Mouse (Mus musculus) hindbrain, embryonic 13.5 days (tissue): ENCODE results near the gene Cisd1. TPM values are rescaled to one million over a fixed set of nuclear protein-coding genes. Genes with fewer than 3 reads are reported as not detected.
"Not testable (repeated sequence)": the region's sequence is repeated elsewhere in the genome, so short reads cannot be mapped to it uniquely, and the experiment has no call there.

Experiments used
- ATAC-seq: fragments of 200-750 bp; cut with Nextera tagmentation; 2 replicates; pipeline ENCODE4 v1.8.0; 2017; ENCODE audit warnings: moderate TSS enrichment; ENCODE audit not compliant: low FRiP score
- H3K27ac ChIP-seq: fragments of 300-500 bp; sonication (generic); 2 replicates; pipeline ENCODE4 v1.5.1; 2015; ENCODE audit warnings: inconsistent platforms, mild to moderate bottlenecking, moderate library complexity
- H3K27me3 ChIP-seq: fragments of 300-500 bp; sonication (generic); 2 replicates; pipeline ENCODE4 v1.6.1; 2015; ENCODE audit warnings: mild to moderate bottlenecking, inconsistent platforms
- H3K36me3 ChIP-seq: fragments of 300-500 bp; sonication (generic); 2 replicates; pipeline ENCODE4 v1.6.1; 2015; ENCODE audit warnings: mild to moderate bottlenecking, inconsistent platforms
- H3K4me1 ChIP-seq: fragments of 300-500 bp; sonication (generic); replicated peaks from 2 replicates; pipeline ENCODE4 v1.6.1; 2015; ENCODE audit warnings: inconsistent platforms
- H3K4me2 ChIP-seq: fragments of 300-500 bp; sonication (generic); 2 replicates; pipeline ENCODE4 v1.6.1; 2015; ENCODE audit warnings: inconsistent platforms, mild to moderate bottlenecking, moderate library complexity
- H3K4me3 ChIP-seq: fragments of 300-500 bp; sonication (generic); 2 replicates; pipeline ENCODE4 v1.5.1; 2015; ENCODE audit warnings: mild to moderate bottlenecking, inconsistent platforms
- H3K9ac ChIP-seq: fragments of 300-500 bp; sonication (generic); 2 replicates; pipeline ENCODE4 v1.6.1; 2015; ENCODE audit warnings: mild to moderate bottlenecking, inconsistent platforms
- H3K9me3 ChIP-seq: fragments of 300-500 bp; sonication (generic); 2 replicates; pipeline ENCODE4 v1.6.1; 2016; ENCODE audit warnings: inconsistent platforms
- WGBS: fragments of 180-500 bp; shearing (Covaris S2); methylation state at CpG from one replicate; pipeline ENCODE4 v1.1.7; 2015; 5-methylcytosine and 5-hydroxymethylcytosine counted together
- polyA plus RNA-seq: library from polyadenylated mRNA; unstranded; fragments of >200 nt; fragmentation: Nextera tagmentation; extraction: Ambion mirVana; gene quantifications from 2 replicates; pipeline ENCODE4 v1.2.1, GENCODE M21; 2015

The Cisd1 gene
- 253 and 266 TPM in 2 replicates for polyA plus RNA-seq

DNA sequence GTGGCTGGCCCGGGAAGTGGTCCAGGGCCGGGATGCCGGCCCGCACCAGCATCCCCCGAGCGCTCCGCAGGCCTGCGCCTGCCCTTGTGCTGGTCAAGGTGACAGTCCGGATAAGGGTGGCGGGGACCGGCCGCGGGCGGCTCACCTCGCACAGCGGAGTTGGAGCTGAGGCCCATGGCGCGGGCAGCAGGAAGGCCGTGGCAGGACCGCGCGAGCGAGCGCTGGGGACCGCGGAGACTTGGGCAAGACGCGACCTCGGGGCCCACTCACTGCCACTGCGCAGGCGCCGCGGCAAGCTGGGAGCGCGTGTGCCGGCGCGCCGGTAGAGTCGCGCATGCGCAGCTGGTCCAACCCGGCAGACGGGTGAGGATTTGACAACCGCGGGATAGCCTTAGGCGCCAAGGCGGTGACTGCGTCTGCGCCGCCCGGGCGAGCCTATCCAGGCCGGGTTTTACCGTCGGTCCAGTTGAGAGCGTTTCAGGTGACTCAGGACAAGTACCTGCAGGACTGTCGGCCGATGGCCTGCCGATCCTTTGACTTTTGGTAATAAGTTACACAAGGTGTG, at the start of gene Cisd1:
Gene Cisd1, minus strand, starts transcription at position 376 of the 565 bp plus-strand sequence.
- H3K36me3 ChIP-seq = no peaks in the 10 kb centered on the region
- no peaks in the 10 kb centered on the region for H3K27me3 ChIP-seq
- no peaks in the 10 kb centered on the region for H3K9me3 ChIP-seq
- under 1% methylated on average over 60 of the region's 60 CpGs for WGBS
- H3K9ac ChIP-seq = peak within 1 kb of the TSS; percentile 94
- peak within 1 kb of the TSS; percentile 89 for H3K4me3 ChIP-seq
- H3K4me2 ChIP-seq = peak within 1 kb of the TSS; percentile 79
- peaks cover 49% of the 10 kb centered on the region for H3K4me1 ChIP-seq
- peak; percentile 81 for ATAC-seq
- peak within 1 kb of the TSS; percentile 86 for H3K27ac ChIP-seq

DNA sequence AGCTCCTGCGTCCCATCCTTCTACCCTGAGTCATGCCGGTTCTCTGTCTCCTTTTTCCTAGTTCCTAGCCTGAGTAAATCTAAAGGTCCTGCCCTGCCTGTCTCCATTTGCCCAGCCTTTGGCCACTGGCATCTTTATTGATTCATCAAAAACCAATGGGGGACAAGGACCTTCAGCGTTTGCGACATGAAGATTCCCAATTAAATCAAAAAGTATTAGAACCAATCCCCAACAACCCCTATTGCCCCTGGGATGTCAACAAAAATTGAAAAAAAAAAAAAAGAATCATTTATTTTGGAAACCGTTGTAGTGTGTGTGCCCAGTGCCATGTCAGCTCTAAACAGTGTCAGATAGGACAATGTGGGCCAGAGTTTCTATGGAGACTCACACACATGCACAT, 44.6 kb upstream of the Cisd1 start:
- peaks cover 5% of the 10 kb centered on the region; the same call in 1 of the 2 replicates for H3K36me3 ChIP-seq
- no peak overlapping the region for H3K27ac ChIP-seq
- 94% methylated on average over 5 of the region's 5 CpGs for WGBS
- no peaks in the 10 kb centered on the region for H3K27me3 ChIP-seq
- H3K4me2 ChIP-seq = no peak overlapping the region
- H3K4me3 ChIP-seq = no peak overlapping the region
- no peak for ATAC-seq
- H3K9me3 ChIP-seq = peaks cover 4% of the 10 kb centered on the region; the same call in 1 of the 2 replicates
- no peak overlapping the region for H3K9ac ChIP-seq
- H3K4me1 ChIP-seq = no peaks in the 10 kb centered on the region

DNA sequence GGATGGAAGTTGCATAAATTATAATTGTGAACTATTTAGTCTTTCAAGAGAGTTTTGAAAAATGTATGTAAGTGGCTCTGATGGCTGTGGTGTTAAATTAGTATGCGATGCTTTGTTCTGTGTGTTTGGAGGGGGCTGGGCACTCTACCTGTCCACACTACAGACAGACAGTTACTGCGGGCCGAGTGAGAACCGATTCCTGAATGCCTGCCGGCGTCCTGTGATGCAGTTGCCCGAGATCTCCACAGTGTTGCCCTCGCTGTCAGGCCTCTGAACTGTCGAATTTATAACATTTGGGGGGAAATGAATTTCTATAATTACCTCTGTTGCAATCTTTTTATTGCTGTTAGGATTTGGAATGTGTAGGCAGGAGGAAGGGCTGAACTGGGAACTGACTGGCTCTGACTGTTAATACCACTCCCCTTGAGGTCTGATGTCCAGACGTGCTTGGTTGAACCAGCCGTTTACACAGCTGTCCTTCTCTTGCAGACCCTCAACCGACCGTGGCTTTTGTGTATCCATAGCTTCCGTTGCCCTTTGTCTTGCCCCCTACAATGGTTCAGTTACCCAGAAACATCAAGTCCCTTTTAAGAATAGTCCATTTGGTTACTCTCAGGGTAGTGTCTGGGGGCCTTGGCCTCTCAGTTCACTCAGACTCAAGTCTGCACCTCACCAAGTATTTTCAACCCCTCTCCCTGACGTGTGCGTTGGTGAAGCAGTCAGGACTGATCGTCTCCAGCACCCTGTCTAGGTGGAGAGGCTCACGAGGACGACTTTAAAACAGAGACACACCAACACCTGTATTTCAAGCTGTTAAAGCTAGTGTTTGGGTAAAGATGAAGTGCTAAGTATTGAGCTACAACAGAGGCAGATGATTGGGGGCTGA, 39.6 kb upstream of the Cisd1 start:
- ATAC-seq = no peak
- no peak overlapping the region for H3K27ac ChIP-seq
- no peaks in the 10 kb centered on the region for H3K9me3 ChIP-seq
- WGBS = 62% methylated on average over 19 of the region's 19 CpGs
- no peak overlapping the region for H3K9ac ChIP-seq
- no peaks in the 10 kb centered on the region for H3K27me3 ChIP-seq
- H3K36me3 ChIP-seq = peaks cover 24% of the 10 kb centered on the region
- H3K4me1 ChIP-seq = no peaks in the 10 kb centered on the region
- no peak overlapping the region for H3K4me2 ChIP-seq
- no peak overlapping the region for H3K4me3 ChIP-seq

GRCm38 (mm10) chr10:71383552-71383924, 38.8 kb upstream of the Cisd1 start:
- ATAC-seq, H3K4me3 ChIP-seq, H3K9me3 ChIP-seq, H3K27me3 ChIP-seq, H3K4me2 ChIP-seq, H3K27ac ChIP-seq, H3K4me1 ChIP-seq, H3K9ac ChIP-seq: not testable (repeated sequence)
- H3K36me3 ChIP-seq = peaks cover 33% of the 10 kb centered on the region
- 87% methylated on average over 6 of the region's 6 CpGs for WGBS

- no peaks in the 10 kb centered on the region for H3K27me3 ChIP-seq
- no peaks in the 10 kb centered on the region for H3K9me3 ChIP-seq
- ATAC-seq = no peak
- WGBS = 78% methylated on average over 8 of the region's 8 CpGs
- no peak overlapping the region for H3K4me2 ChIP-seq
- no peak overlapping the region for H3K27ac ChIP-seq
- H3K4me1 ChIP-seq = no peaks in the 10 kb centered on the region
- peaks cover 34% of the 10 kb centered on the region for H3K36me3 ChIP-seq
- no peak overlapping the region for H3K4me3 ChIP-seq
- no peak overlapping the region for H3K9ac ChIP-seq
Observed at GRCm38 (mm10) chr10:71382858-71383551, 38.3 kb upstream of the Cisd1 start.

GRCm38 (mm10) chr10:71382109-71382508, 37.4 kb upstream of the Cisd1 start:
- Histone ChIP-seq H3K27me3 (no peaks in the 10 kb centered on the region), H3K36me3 (peaks cover 36% of the 10 kb centered on the region), H3K4me1 (no peaks in the 10 kb centered on the region), H3K4me3 (no peak overlapping the region), H3K4me2 (no peak overlapping the region), H3K9ac (no peak overlapping the region), H3K9me3 (no peaks in the 10 kb centered on the region), H3K27ac (no peak overlapping the region)
- no peak for ATAC-seq
- WGBS = 80% methylated on average over 7 of the region's 7 CpGs

DNA sequence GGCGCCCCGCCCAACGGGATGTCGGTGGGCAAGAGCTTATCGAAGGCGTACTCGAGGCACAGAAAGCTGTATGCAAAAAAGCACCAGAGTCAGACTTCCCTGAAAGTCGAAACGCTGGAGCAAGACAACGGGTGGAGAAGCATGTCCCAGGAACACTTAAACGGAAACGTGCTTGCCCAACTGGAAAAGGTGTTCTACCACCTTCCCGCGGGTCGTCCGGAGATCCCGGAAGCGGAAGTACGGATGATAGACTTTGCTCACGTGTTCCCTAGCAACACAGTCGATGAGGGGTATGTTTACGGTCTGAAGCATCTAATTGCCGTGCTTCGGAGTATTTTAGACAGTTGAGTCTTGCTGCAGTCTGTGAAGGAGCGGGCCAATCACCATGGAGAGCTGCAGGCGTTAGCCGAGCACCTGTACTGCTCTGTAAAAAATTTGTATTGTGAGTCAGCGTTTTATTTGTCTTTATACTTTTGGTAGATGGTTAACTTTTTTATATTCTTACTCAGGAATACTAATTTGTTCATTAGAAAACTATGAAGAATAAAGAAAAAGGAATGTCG, 36.8 kb upstream of the Cisd1 start:
- Histone ChIP-seq H3K27ac (no peak overlapping the region), H3K4me3 (no peak overlapping the region), H3K9ac (no peak overlapping the region), H3K36me3 (peaks cover 42% of the 10 kb centered on the region), H3K4me1 (no peaks in the 10 kb centered on the region), H3K4me2 (no peak overlapping the region), H3K9me3 (no peaks in the 10 kb centered on the region), H3K27me3 (no peaks in the 10 kb centered on the region)
- 92% methylated on average over 29 of the region's 29 CpGs for WGBS
- no peak for ATAC-seq

DNA sequence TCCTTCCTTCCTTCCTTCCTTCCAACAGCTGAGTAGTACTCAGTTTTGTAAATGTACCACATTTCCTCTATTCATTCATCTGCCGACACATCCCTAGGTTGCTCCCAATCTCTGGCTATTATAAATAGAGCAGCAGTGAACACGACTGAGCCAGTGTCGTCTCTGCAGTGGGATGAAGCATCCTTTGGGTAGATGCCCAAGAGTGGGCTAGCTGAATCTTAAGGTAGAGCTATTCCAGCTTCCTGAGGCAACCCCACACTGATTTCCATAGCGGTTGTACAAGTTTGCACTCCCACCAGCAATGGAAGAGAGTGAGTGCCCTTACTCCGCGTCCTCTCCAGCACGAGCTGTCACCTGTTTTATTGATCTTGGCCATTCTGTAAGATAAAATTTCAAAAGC, 35.7 kb upstream of the Cisd1 start:
- H3K9me3 ChIP-seq = no peaks in the 10 kb centered on the region
- no peak for ATAC-seq
- no peak overlapping the region for H3K9ac ChIP-seq
- no peak overlapping the region for H3K4me3 ChIP-seq
- no peaks in the 10 kb centered on the region for H3K4me1 ChIP-seq
- peaks cover 44% of the 10 kb centered on the region for H3K36me3 ChIP-seq
- H3K27me3 ChIP-seq = no peaks in the 10 kb centered on the region
- 95% methylated on average over 7 of the region's 7 CpGs for WGBS
- no peak overlapping the region for H3K27ac ChIP-seq
- H3K4me2 ChIP-seq = no peak overlapping the region

DNA sequence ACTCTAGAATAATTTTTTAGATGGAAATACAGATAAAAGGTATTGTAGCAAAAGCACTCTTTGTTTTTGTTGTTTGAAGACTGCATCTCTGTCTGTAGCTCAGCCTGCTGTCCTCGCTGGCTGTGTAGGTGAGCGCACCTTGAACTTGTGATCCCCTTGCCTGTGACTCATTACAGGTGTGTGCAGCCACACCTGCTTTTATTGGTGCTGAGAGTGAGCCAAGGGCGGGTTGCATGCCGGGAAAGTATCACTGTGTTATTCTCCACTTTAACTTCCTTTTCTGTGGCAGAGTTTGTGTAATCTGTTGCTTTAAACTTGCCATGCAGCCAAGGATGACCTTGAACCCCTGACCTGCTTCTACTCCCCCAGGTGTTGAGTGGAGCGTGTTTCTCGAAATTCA, 31.3 kb upstream of the Cisd1 start:
- peaks cover 49% of the 10 kb centered on the region for H3K36me3 ChIP-seq
- 93% methylated on average over 6 of the region's 6 CpGs for WGBS

GRCm38 (mm10) chr10:71373706-71374105, 29.0 kb upstream of the Cisd1 start:
- Histone ChIP-seq H3K4me2 (no peak overlapping the region), H3K9ac (no peak overlapping the region), H3K4me1 (no peaks in the 10 kb centered on the region), H3K27me3 (no peaks in the 10 kb centered on the region), H3K9me3 (no peaks in the 10 kb centered on the region), H3K27ac (no peak overlapping the region), H3K36me3 (peaks cover 30% of the 10 kb centered on the region), H3K4me3 (no peak overlapping the region)
- 93% methylated on average over 11 of the region's 11 CpGs for WGBS
- ATAC-seq = no peak

More for the DNA sequence above, 31.3 kb upstream of the Cisd1 start:
- no peak overlapping the region for H3K9ac ChIP-seq
- no peak overlapping the region for H3K27ac ChIP-seq
- no peak overlapping the region for H3K4me3 ChIP-seq
- no peaks in the 10 kb centered on the region for H3K27me3 ChIP-seq
- no peaks in the 10 kb centered on the region for H3K9me3 ChIP-seq
- no peak for ATAC-seq
- no peaks in the 10 kb centered on the region for H3K4me1 ChIP-seq
- no peak overlapping the region for H3K4me2 ChIP-seq

DNA sequence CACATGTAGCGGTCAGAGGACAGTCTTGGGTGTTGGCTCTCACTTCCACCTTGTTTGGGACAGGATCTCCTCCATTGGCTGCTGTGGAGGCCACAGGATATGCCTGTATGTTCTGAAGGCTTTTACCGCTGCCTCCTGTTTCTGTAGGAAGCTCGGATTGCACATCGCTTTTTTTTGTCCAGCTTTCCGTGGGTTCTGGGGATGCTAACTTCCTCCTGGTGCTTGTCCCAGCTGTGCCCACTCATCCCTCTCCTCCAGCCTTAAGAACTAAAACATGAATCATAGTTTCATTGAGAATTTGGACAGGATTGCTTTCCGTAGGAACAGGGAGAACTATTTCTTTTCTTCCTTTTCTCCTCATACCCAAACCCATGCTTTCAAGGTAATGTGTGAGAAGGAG, 27.1 kb upstream of the Cisd1 start:
- no peak for ATAC-seq
- peaks cover 29% of the 10 kb centered on the region for H3K36me3 ChIP-seq
- no peaks in the 10 kb centered on the region for H3K4me1 ChIP-seq
- no peak overlapping the region for H3K4me3 ChIP-seq
- H3K9ac ChIP-seq = no peak overlapping the region
- no peak overlapping the region for H3K27ac ChIP-seq
- no peaks in the 10 kb centered on the region for H3K9me3 ChIP-seq
- 88% methylated on average over 6 of the region's 6 CpGs for WGBS
- H3K4me2 ChIP-seq = no peak overlapping the region
- H3K27me3 ChIP-seq = no peaks in the 10 kb centered on the region

DNA sequence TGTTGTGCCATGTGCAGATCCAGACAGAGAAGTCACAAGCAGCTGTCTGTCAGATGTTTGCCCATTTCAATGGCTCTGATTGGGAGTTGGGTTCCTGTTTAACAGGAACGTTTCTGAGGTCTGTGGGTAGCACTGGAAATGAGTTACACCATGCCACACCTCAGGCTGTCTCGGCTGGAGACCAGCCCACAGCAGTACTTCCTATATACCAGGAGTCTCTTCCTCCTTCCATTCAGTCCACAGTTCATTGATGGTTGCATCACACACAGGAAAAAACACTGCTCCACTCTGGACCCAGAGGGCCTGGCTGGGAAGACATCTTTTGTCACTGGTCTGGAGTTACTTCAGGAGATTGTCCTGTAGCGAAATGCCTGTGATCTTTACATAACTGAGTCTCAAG, 24.7 kb upstream of the Cisd1 start:
- Histone ChIP-seq H3K4me3 (no peak overlapping the region), H3K4me2 (no peak overlapping the region), H3K27me3 (no peaks in the 10 kb centered on the region), H3K27ac (no peak overlapping the region), H3K9ac (no peak overlapping the region), H3K9me3 (no peaks in the 10 kb centered on the region), H3K36me3 (peaks cover 44% of the 10 kb centered on the region), H3K4me1 (no peaks in the 10 kb centered on the region)
- ATAC-seq = no peak
- 87% methylated on average over 3 of the region's 3 CpGs for WGBS
